Mouse (Mus musculus) heart, adult 2 months (tissue): Measurements from ENCODE around the gene Gm20741. TPM values are rescaled to one million over a fixed set of nuclear protein-coding genes. Genes with fewer than 3 reads are reported as not detected.

Source experiments
- DNase-seq, 2 experiments: peaks; one replicate each; pipeline ENCODE4 v3.0.0; 2021
- H3K27ac ChIP-seq: fragments of 200-600 bp; 2 replicates; pipeline ENCODE4 v1.8.1; 2022
- H3K27me3 ChIP-seq: fragments of 200-500 bp; 2 replicates; pipeline ENCODE4 v1.6.1; 2012; ENCODE audit warnings: mild to moderate bottlenecking, low read length, inconsistent platforms, mixed read lengths; ENCODE audit not compliant: control insufficient read depth, insufficient read depth
- H3K36me3 ChIP-seq: fragments of 200-500 bp; 2 replicates; pipeline ENCODE4 v1.6.1; 2012; ENCODE audit warnings: low read length, inconsistent platforms; ENCODE audit not compliant: control insufficient read depth, insufficient read depth
- H3K4me1 ChIP-seq: fragments of 200-500 bp; 2 replicates; pipeline ENCODE4 v1.6.1; 2011; ENCODE audit warnings: low read length; ENCODE audit not compliant: control insufficient read depth, insufficient read depth
- H3K4me3 ChIP-seq: fragments of 200-600 bp; 2 replicates; pipeline ENCODE4 v1.8.1; 2022
- H3K79me2 ChIP-seq: fragments of 200-500 bp; replicated peaks from 2 replicates; pipeline ENCODE4 v1.6.1; 2012; ENCODE audit warnings: mild to moderate bottlenecking, inconsistent platforms, low read length, moderate library complexity, mixed read lengths; ENCODE audit not compliant: control insufficient read depth, insufficient read depth
- H3K9ac ChIP-seq: fragments of 200-500 bp; 2 replicates; pipeline ENCODE4 v1.6.1; 2012; ENCODE audit warnings: low read depth, mild to moderate bottlenecking, control low read depth, inconsistent platforms, low read length, mixed read lengths
- CTCF ChIP-seq: fragments of 200-600 bp; IDR thresholded peaks from 2 replicates; pipeline ENCODE4 v1.8.1; 2022; ENCODE audit warnings: antibody characterized with exemption, mild to moderate bottlenecking, moderate library complexity
- EP300 ChIP-seq: fragments of 200-500 bp; IDR thresholded peaks from 2 replicates; pipeline ENCODE4 v1.6.1; 2011; ENCODE audit warnings: low read depth, low read length, control low read depth; ENCODE audit not compliant: insufficient read depth
- POLR2A ChIP-seq: fragments of 200-500 bp; IDR thresholded peaks from 2 replicates; pipeline ENCODE4 v1.6.1; 2011; ENCODE audit warnings: mild to moderate bottlenecking, low read depth, low read length, control low read depth; ENCODE audit not compliant: insufficient read depth
- WGBS: fragments of 180-500 bp; shearing (Covaris S2); methylation state at CpG from one replicate; pipeline ENCODE4 v1.1.7; 2018; 5-methylcytosine and 5-hydroxymethylcytosine counted together
- intact Hi-C: fragments of 180-260 bp; cut with DNase I; formaldehyde crosslinking; loops from one replicate; pipeline ENCODE4 v1.15.1; 2025
- polyA plus RNA-seq: library from polyadenylated mRNA; depleted of rRNA; stranded (reverse); fragments of >200 nt; gene quantifications from 2 replicates; pipeline ENCODE4 v1.2.3, GENCODE M21; 2012; rRNA removed
- total RNA-seq, 2 experiments: library from RNA; stranded (reverse); gene quantifications; 2 replicates each; pipeline ENCODE4 v1.2.3; 2021

Gm20741 gene
- total and polyA plus RNA-seq, 3 experiments = not detected

DNA sequence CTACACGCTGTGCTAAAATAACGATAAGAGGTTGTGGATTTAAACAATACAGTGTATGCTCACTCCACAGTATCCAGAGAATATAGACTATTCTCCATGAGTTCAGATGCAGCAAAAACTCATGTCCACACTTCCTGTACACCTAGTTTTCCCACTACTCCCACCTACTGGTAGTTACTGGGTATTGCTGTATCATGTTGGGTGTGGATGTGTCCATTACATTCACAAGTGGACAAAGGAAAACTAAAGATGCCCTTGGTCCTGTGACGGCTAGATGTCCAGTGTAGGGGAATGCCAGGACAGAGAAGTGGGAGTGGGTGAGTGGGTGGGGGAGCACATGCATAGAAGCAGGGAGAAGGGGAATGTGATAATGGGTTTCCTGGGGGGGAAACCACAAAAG is 11.7 kb upstream of the Gm20741 start:
- intact Hi-C loops = no loop called here
- Histone ChIP-seq H3K27ac (no peak overlapping the region), H3K9ac (no peak overlapping the region), H3K36me3 (no peaks in the 10 kb centered on the region), H3K27me3 (no peaks in the 10 kb centered on the region), H3K79me2 (no peaks in the 10 kb centered on the region), H3K4me1 (no peaks in the 10 kb centered on the region), H3K4me3 (no peak overlapping the region)
- 74% methylated on average over 3 of the region's 3 CpGs for WGBS
- TF ChIP-seq EP300 (no peak), CTCF (peak; percentile 51)
- DNase-seq = no peak

DNA sequence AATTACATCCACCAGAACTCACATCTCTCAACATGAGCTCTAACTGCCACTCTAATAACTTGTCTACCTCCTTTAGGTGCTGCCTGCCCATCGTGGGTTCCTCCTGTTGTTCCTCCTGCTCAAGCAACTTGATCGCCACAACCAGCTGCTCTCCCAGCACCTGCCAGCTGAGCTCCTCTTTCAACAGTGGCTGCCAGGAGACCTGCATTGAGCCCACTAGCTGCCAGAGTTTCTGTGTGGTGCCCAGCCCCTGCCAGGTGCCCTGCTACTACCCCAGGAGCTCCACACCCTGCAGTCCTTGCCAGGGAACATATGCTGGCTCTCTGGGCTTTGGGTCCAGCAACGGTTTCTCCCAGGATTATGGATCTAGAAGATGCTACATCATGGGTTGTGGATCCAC is 8.0 kb upstream of the Gm20741 start, which contains the start of gene Krtap15:
Gene Krtap15 (plus strand): TSS at position 150 of the 400 bp plus-strand sequence.
- no peak within 1 kb of the TSS for H3K4me3 ChIP-seq
- H3K4me1 ChIP-seq = no peaks in the 10 kb centered on the region
- H3K36me3 ChIP-seq = no peaks in the 10 kb centered on the region
- H3K9ac ChIP-seq = no peak within 1 kb of the TSS
- H3K27ac ChIP-seq = no peak within 1 kb of the TSS
- no peaks in the 10 kb centered on the region for H3K79me2 ChIP-seq
- DNase-seq = no peak
- WGBS = 67% methylated on average over 3 of the region's 3 CpGs
- intact Hi-C loops = no loop called here
- TF ChIP-seq CTCF (no peak), EP300 (no peak), POLR2A (no peak)
- H3K27me3 ChIP-seq = no peaks in the 10 kb centered on the region

DNA sequence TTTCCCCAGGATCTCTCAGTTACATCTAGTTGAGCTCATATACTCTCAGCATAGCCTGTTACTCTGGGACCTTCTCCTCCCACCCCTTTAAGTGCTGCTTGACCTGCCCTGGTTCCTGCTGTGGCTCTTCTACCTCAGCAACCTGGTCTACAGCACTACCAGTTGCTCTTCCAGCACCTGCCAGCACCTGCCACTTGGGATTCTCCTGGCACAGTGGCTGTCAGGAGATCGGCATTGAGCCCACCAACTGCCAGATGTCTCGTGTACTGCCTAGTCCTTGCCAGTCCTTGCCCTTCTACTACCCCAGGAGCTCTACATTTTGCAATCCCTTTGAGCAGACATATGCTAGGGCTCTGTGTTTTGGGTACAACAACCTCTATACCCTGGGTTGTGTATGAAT is 25.2 kb downstream of the Gm20741 start:
- no peaks in the 10 kb centered on the region for H3K27me3 ChIP-seq
- 66% methylated on average over 2 of the region's 2 CpGs for WGBS
- intact Hi-C loops = no loop called here
- H3K79me2 ChIP-seq = no peaks in the 10 kb centered on the region
- DNase-seq = no peak
- no peak overlapping the region for H3K9ac ChIP-seq
- no peak overlapping the region for H3K27ac ChIP-seq
- H3K4me3 ChIP-seq = no peak overlapping the region
- H3K4me1 ChIP-seq = no peaks in the 10 kb centered on the region
- H3K36me3 ChIP-seq = no peaks in the 10 kb centered on the region
- TF ChIP-seq EP300 = no peak
- TF ChIP-seq POLR2A = no peak
- no peak for TF ChIP-seq CTCF

- Histone ChIP-seq H3K36me3 (no peaks in the 10 kb centered on the region), H3K4me1 (no peaks in the 10 kb centered on the region), H3K27me3 (no peaks in the 10 kb centered on the region), H3K9ac (no peak within 1 kb of the TSS), H3K27ac (no peak within 1 kb of the TSS), H3K4me3 (no peak within 1 kb of the TSS), H3K79me2 (no peaks in the 10 kb centered on the region)
- no peak for DNase-seq
- no peak for TF ChIP-seq EP300
- TF ChIP-seq CTCF = no peak
- no peak for TF ChIP-seq POLR2A
- 81% methylated on average over 6 of the region's 6 CpGs for WGBS
- intact Hi-C loops = no loop called here
Observed at GRCm38 (mm10) chr16:88777596-88777995, 34.4 kb downstream of the Gm20741 start, which contains the start of gene Gm5965. Gene Gm5965, plus strand, starts transcription at chr16:88777896.

DNA sequence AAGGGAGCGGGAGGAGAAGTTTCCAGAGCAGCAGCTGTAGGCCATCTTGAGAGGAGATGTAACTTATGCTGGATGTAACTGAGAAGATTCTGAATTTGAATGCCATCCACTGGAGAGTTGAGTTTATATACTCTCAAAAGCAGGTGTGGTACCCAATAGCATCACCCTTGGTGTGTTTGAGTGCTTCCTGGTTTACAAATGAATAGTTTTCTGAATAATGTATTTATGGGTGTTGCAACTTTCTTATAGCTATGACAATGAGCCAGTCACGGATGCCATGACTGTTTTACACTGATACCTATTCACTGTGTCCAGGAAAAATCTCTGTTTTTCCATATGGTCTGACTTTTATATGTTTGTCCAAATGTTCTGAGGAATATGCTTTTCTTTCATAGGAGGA is 37.9 kb downstream of the Gm20741 start, which contains the start of gene 2310057N15Rik:
Gene 2310057N15Rik (minus strand): TSS at position 101 of the 400 bp plus-strand sequence.
- no peak within 1 kb of the TSS for H3K9ac ChIP-seq
- TF ChIP-seq POLR2A (no peak), EP300 (no peak), CTCF (no peak)
- no peak within 1 kb of the TSS for H3K4me3 ChIP-seq

More for the DNA sequence above, 37.9 kb downstream of the Gm20741 start, which contains the start of gene 2310057N15Rik:
- 73% methylated on average over 2 of the region's 2 CpGs for WGBS
- Histone ChIP-seq H3K79me2 (no peaks in the 10 kb centered on the region), H3K27me3 (no peaks in the 10 kb centered on the region), H3K27ac (no peak within 1 kb of the TSS), H3K4me1 (no peaks in the 10 kb centered on the region), H3K36me3 (no peaks in the 10 kb centered on the region)
- no peak for DNase-seq
- intact Hi-C loops = no loop called here

Other genes starting within 250 kb of the Gm20741 start
- gene Cldn8, start 249.0 kb downstream of the Gm20741 start, total RNA-seq = not detected
- 0.10 TPM in 1 of 2 replicates, not detected in the other for gene Cldn8, start 249.0 kb downstream of the Gm20741 start, polyA plus RNA-seq
- gene Krtap24-1, start 199.9 kb downstream of the Gm20741 start, total RNA-seq = not detected
- gene Krtap24-1, start 199.9 kb downstream of the Gm20741 start, polyA plus RNA-seq = not detected in 2 replicates
- not detected for gene 2310079G19Rik, start 184.6 kb downstream of the Gm20741 start, total RNA-seq
- gene 2310079G19Rik, start 184.6 kb downstream of the Gm20741 start, polyA plus RNA-seq = not detected in 2 replicates
- gene Krtap26-1, start 164.4 kb downstream of the Gm20741 start, total RNA-seq = not detected
- not detected in 2 replicates for gene Krtap26-1, start 164.4 kb downstream of the Gm20741 start, polyA plus RNA-seq
- gene Krtap27-1, start 140.5 kb downstream of the Gm20741 start, total RNA-seq = not detected
- gene Krtap27-1, start 140.5 kb downstream of the Gm20741 start, polyA plus RNA-seq = not detected in 2 replicates
- gene 2310061N02Rik, start 104.3 kb downstream of the Gm20741 start, total RNA-seq = not detected
- gene 2310061N02Rik, start 104.3 kb downstream of the Gm20741 start, polyA plus RNA-seq = not detected in 2 replicates
- not detected for gene Krtap13-1, start 83.4 kb downstream of the Gm20741 start, total RNA-seq
- gene Krtap13-1, start 83.4 kb downstream of the Gm20741 start, polyA plus RNA-seq = not detected in 2 replicates
- not detected for gene Krtap13, start 60.6 kb downstream of the Gm20741 start, total RNA-seq
- gene Krtap13, start 60.6 kb downstream of the Gm20741 start, polyA plus RNA-seq = not detected in 2 replicates
- not detected for gene 2310034C09Rik, start 53.4 kb downstream of the Gm20741 start, total RNA-seq
- not detected in 2 replicates for gene 2310034C09Rik, start 53.4 kb downstream of the Gm20741 start, polyA plus RNA-seq
- not detected for gene 2310057N15Rik, start 38.0 kb downstream of the Gm20741 start, total RNA-seq
- not detected in 2 replicates for gene 2310057N15Rik, start 38.0 kb downstream of the Gm20741 start, polyA plus RNA-seq
- gene Gm5965, start 34.3 kb downstream of the Gm20741 start, total RNA-seq = not detected
- not detected in 2 replicates for gene Gm5965, start 34.3 kb downstream of the Gm20741 start, polyA plus RNA-seq
- gene Krtap15, start 8.0 kb upstream of the Gm20741 start, total RNA-seq = not detected
- not detected in 2 replicates for gene Krtap15, start 8.0 kb upstream of the Gm20741 start, polyA plus RNA-seq
- gene Krtap14, start 13.9 kb upstream of the Gm20741 start, total RNA-seq = not detected
- not detected in 2 replicates for gene Krtap14, start 13.9 kb upstream of the Gm20741 start, polyA plus RNA-seq
- not detected for gene Krtap19-1, start 57.2 kb upstream of the Gm20741 start, total RNA-seq
- not detected in 2 replicates for gene Krtap19-1, start 57.2 kb upstream of the Gm20741 start, polyA plus RNA-seq
- not detected for gene Krtap19-2, start 62.0 kb upstream of the Gm20741 start, total RNA-seq
- gene Krtap19-2, start 62.0 kb upstream of the Gm20741 start, polyA plus RNA-seq = not detected in 2 replicates
- gene Krtap19-3, start 65.8 kb upstream of the Gm20741 start, total RNA-seq = not detected
- not detected in 2 replicates for gene Krtap19-3, start 65.8 kb upstream of the Gm20741 start, polyA plus RNA-seq
- gene Krtap19-4, start 72.9 kb upstream of the Gm20741 start, total RNA-seq = not detected
- not detected in 2 replicates for gene Krtap19-4, start 72.9 kb upstream of the Gm20741 start, polyA plus RNA-seq
- not detected for gene Krtap19-5, start 84.2 kb upstream of the Gm20741 start, total RNA-seq
- not detected in 2 replicates for gene Krtap19-5, start 84.2 kb upstream of the Gm20741 start, polyA plus RNA-seq
- not detected for gene Krtap19-9b, start 120.0 kb upstream of the Gm20741 start, total RNA-seq
- not detected in 2 replicates for gene Krtap19-9b, start 120.0 kb upstream of the Gm20741 start, polyA plus RNA-seq
- not detected for gene Krtap16-3, start 150.7 kb upstream of the Gm20741 start, total RNA-seq
- gene Krtap16-3, start 150.7 kb upstream of the Gm20741 start, polyA plus RNA-seq = not detected in 2 replicates
- gene Krtap22-2, start 198.5 kb upstream of the Gm20741 start, total RNA-seq = not detected
- not detected in 2 replicates for gene Krtap22-2, start 198.5 kb upstream of the Gm20741 start, polyA plus RNA-seq
- gene Gm10229, start 203.1 kb upstream of the Gm20741 start, total RNA-seq = not detected
- not detected in 2 replicates for gene Gm10229, start 203.1 kb upstream of the Gm20741 start, polyA plus RNA-seq
- gene Krtap6-1, start 219.5 kb upstream of the Gm20741 start, total RNA-seq = not detected
- not detected in 2 replicates for gene Krtap6-1, start 219.5 kb upstream of the Gm20741 start, polyA plus RNA-seq
- gene Gm10228, start 229.3 kb upstream of the Gm20741 start, total RNA-seq = not detected
- gene Gm10228, start 229.3 kb upstream of the Gm20741 start, polyA plus RNA-seq = not detected in 2 replicates
- not detected for gene Krtap6-5, start 235.7 kb upstream of the Gm20741 start, total RNA-seq
- not detected in 2 replicates for gene Krtap6-5, start 235.7 kb upstream of the Gm20741 start, polyA plus RNA-seq